Comparison of ENCODE assay signal across 9 mouse cellular contexts in genomic region chr1:151863797-151864147, GRCm38 (mm10).
DNase-seq lines count a peak whose midpoint lies in the region; ATAC-seq and TF ChIP-seq lines count a peak whose summit lies in the region.
"Had no signal": no experiment of that assay in that cellular context is flagged by ENCODE, and none has a peak within 500 bp of the region (broad histone marks: within the 10 kb centered on the region; RNA-seq: fewer than 3 reads in every experiment).

No protein-coding gene starts in this region.

- no peak overlapping the region for H3K9ac ChIP-seq in hindbrain, postnatal 0 days (replicated peaks; ENCODE audit: low read length)
- H3K9ac ChIP-seq: embryonic facial prominence, embryonic 15.5 days; midbrain, embryonic 12.5 days had no signal

- no peak overlapping the region for H3K4me2 ChIP-seq in hindbrain, postnatal 0 days (ENCODE audit: low read depth, low read length)
- H3K4me2 ChIP-seq: embryonic facial prominence, embryonic 15.5 days; midbrain, embryonic 12.5 days had no signal

- no peaks in the 10 kb centered on the region for H3K36me3 ChIP-seq in hindbrain, postnatal 0 days (ENCODE audit: insufficient read depth, low read length)
- H3K36me3 ChIP-seq in hindbrain, embryonic 10.5 days, result no peaks in the 10 kb centered on the region
- H3K36me3 ChIP-seq: embryonic facial prominence, embryonic 15.5 days; midbrain, embryonic 12.5 days had no signal

- H3K4me3 ChIP-seq in hindbrain, postnatal 0 days (ENCODE audit: low read length), result no peak overlapping the region
- no peak overlapping the region for H3K4me3 ChIP-seq in hindbrain, embryonic 10.5 days
- H3K4me3 ChIP-seq: embryonic facial prominence, embryonic 15.5 days; midbrain, embryonic 12.5 days had no signal

- DNase-seq in hindbrain, postnatal 0 days (ENCODE audit: low spot score), result peak; percentile 57
- no peak for DNase-seq in hindbrain, embryonic 10.5 days (ENCODE audit: low spot score)
- peak; percentile 80 for DNase-seq in adrenal gland, postnatal 14 days
- DNase-seq in heart, postnatal 4 days, result peak; percentile 70
- peak; percentile 67 to 84 for DNase-seq in lung, postnatal 4 days
- DNase-seq in spleen, adult 18-20 months, result no peak

- no peak for TF ChIP-seq CTCF in hindbrain, postnatal 0 days (IDR thresholded peaks at IDR 0.05; ENCODE audit: low read depth)

- ATAC-seq in hindbrain, postnatal 0 days, result peak; percentile 58; the same call in 1 of the 2 replicates
- ATAC-seq in erythroblast, adult 5-6 weeks (replicated peaks; ENCODE audit: low FRiP score, poor library complexity, severe bottlenecking), result no peak

- 61% methylated on average over 12 of the region's 12 CpGs for WGBS in hindbrain, postnatal 0 days
- 90% methylated on average over 12 of the region's 12 CpGs for WGBS in hindbrain, embryonic 10.5 days

- no peaks in the 10 kb centered on the region for H3K27me3 ChIP-seq in hindbrain, postnatal 0 days (ENCODE audit: insufficient read depth, low read length)
- H3K27me3 ChIP-seq in hindbrain, embryonic 10.5 days (ENCODE audit: insufficient read depth, poor library complexity, severe bottlenecking), result no peaks in the 10 kb centered on the region
- H3K27me3 ChIP-seq: embryonic facial prominence, embryonic 15.5 days; midbrain, embryonic 12.5 days had no signal

- no peak overlapping the region for H3K27ac ChIP-seq in hindbrain, postnatal 0 days
- no peak overlapping the region for H3K27ac ChIP-seq in hindbrain, embryonic 10.5 days
- H3K27ac ChIP-seq: embryonic facial prominence, embryonic 15.5 days; midbrain, embryonic 12.5 days had no signal

- no peaks in the 10 kb centered on the region for H3K4me1 ChIP-seq in hindbrain, postnatal 0 days (ENCODE audit: insufficient read depth, low read length)
- peaks cover 4% of the 10 kb centered on the region; the same call in 1 of the 2 replicates for H3K4me1 ChIP-seq in hindbrain, embryonic 10.5 days (replicated peaks)
- H3K4me1 ChIP-seq: midbrain, embryonic 12.5 days had no signal

- H3K9me3 ChIP-seq in hindbrain, postnatal 0 days (ENCODE audit: low read length), result no peaks in the 10 kb centered on the region
- no peaks in the 10 kb centered on the region for H3K9me3 ChIP-seq in hindbrain, embryonic 10.5 days
- H3K9me3 ChIP-seq: embryonic facial prominence, embryonic 15.5 days; midbrain, embryonic 12.5 days had no signal

Comparison
In these comparisons a context has a peak if more than half of its experiments do, and no peak if none do; other contexts are left out.
1. DNase-seq: peak in hindbrain, postnatal 0 days (single experiment), adrenal gland, postnatal 14 days (single experiment), heart, postnatal 4 days (single experiment) and lung, postnatal 4 days (2 of 2); none in hindbrain, embryonic 10.5 days (single experiment) and spleen, adult 18-20 months (0 of 2).